ENCODE assay signal across 11 mouse cellular contexts in the genomic region with DNA sequence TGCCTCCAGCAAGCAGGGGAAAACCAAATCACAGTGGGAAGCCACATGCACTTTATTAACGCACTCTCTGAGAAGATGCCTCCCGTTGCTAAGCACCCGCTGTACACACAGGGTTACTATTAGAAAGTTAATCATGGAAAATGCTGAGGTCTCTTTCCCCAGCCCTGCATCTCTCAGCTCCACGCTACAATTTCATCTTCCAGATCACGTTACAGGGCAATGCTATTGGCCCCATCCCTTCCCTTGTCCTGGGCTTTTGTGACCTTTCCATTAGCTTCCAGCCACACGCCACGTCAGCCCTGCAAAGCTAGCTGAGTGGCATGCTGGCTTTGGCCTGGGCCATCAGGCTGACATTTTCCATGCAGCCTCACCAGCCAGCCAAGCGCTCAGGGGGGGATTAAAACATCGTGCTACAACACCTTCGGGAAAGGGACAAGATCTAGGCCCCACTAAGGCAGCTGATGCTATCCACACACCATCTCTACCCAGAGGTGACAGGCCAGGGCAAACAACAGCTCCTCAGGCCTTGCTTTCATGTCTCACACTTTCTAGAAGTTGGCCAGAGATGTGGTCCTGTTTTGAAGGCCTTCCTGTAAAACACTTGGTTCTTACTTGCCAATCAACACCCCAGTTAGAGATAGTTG.
DNase-seq lines count a peak whose midpoint lies in the region; ATAC-seq lines count a peak whose summit lies in the region.
"Had no signal": no experiment of that assay in that cellular context is flagged by ENCODE, and none has a peak within 500 bp of the region (broad histone marks: within the 10 kb centered on the region; RNA-seq: fewer than 3 reads in every experiment).

No protein-coding gene starts in this region.

- ATAC-seq in embryonic facial prominence, embryonic 15.5 days (ENCODE audit: insufficient number of reproducible peaks, low FRiP score, low TSS enrichment, low read depth) = peak; percentile 54
- peak; percentile 79 for ATAC-seq in hindbrain, embryonic 15.5 days (ENCODE audit: low FRiP score, low read depth)
- no peak for ATAC-seq in neural tube, embryonic 11.5 days (ENCODE audit: insufficient read depth, low FRiP score, low TSS enrichment)

- 27% methylated on average over 10 of the region's 10 CpGs for WGBS in embryonic facial prominence, embryonic 15.5 days
- WGBS in hindbrain, embryonic 15.5 days = 22% methylated on average over 10 of the region's 10 CpGs
- WGBS in neural tube, embryonic 11.5 days = 40% methylated on average over 10 of the region's 10 CpGs

- peak; percentile 74 for DNase-seq in adrenal gland, adult 2 months
- no peak for DNase-seq in adrenal gland, postnatal 4 days (ENCODE audit: low spot score in 2 of 2)
- peak; percentile 16 for DNase-seq in neural tube, embryonic 11.5 days (ENCODE audit: low spot score)
- no peak for DNase-seq in ovary, adult 18-20 months (ENCODE audit: low spot score)
- no peak for DNase-seq in yolk sac, embryonic 10.5 days (ENCODE audit: low spot score)
- DNase-seq in c-Kit-positive CD71-positive TER-119-positive erythroid progenitor cells, embryonic 14.5 days (ENCODE audit: low spot score) = no peak
- DNase-seq: heart, adult 2 months; kidney, postnatal 25 days; lung, embryonic 14.5 days had no signal

- no peak overlapping the region for H3K27ac ChIP-seq in embryonic facial prominence, embryonic 15.5 days (replicated peaks)
- peak overlapping the region; percentile 68 for H3K27ac ChIP-seq in hindbrain, embryonic 15.5 days (replicated peaks)
- H3K27ac ChIP-seq in neural tube, embryonic 11.5 days (ENCODE audit: low read depth, low read length) = 0 out of 2 replicates have a peak overlapping the region, but pooled peaks have one; percentile 8
- H3K27ac ChIP-seq: heart, adult 2 months had no signal

- peaks cover 8% of the 10 kb centered on the region; the same call in 1 of the 2 replicates for H3K4me1 ChIP-seq in embryonic facial prominence, embryonic 15.5 days
- peaks cover 26% of the 10 kb centered on the region for H3K4me1 ChIP-seq in hindbrain, embryonic 15.5 days (replicated peaks)
- H3K4me1 ChIP-seq in neural tube, embryonic 11.5 days (ENCODE audit: control insufficient read depth, insufficient read depth, low read length) = peaks cover 4% of the 10 kb centered on the region; the same call in 1 of the 2 replicates

- H3K4me3 ChIP-seq in embryonic facial prominence, embryonic 15.5 days (replicated peaks) = no peak overlapping the region
- no peak overlapping the region for H3K4me3 ChIP-seq in hindbrain, embryonic 15.5 days
- no peak overlapping the region for H3K4me3 ChIP-seq in neural tube, embryonic 11.5 days (ENCODE audit: low read depth, low read length)
- H3K4me3 ChIP-seq: heart, adult 2 months had no signal

- H3K27me3 ChIP-seq in embryonic facial prominence, embryonic 15.5 days = no peaks in the 10 kb centered on the region
- no peaks in the 10 kb centered on the region for H3K27me3 ChIP-seq in hindbrain, embryonic 15.5 days
- H3K27me3 ChIP-seq in neural tube, embryonic 11.5 days (ENCODE audit: control insufficient read depth, insufficient read depth, low read length) = no peaks in the 10 kb centered on the region

- no peaks in the 10 kb centered on the region for H3K36me3 ChIP-seq in embryonic facial prominence, embryonic 15.5 days
- H3K36me3 ChIP-seq in hindbrain, embryonic 15.5 days = no peaks in the 10 kb centered on the region
- no peaks in the 10 kb centered on the region for H3K36me3 ChIP-seq in neural tube, embryonic 11.5 days (ENCODE audit: control insufficient read depth, insufficient read depth, low read length)

- no peaks in the 10 kb centered on the region for H3K9me3 ChIP-seq in embryonic facial prominence, embryonic 15.5 days (replicated peaks)
- H3K9me3 ChIP-seq in hindbrain, embryonic 15.5 days = no peaks in the 10 kb centered on the region
- no peaks in the 10 kb centered on the region for H3K9me3 ChIP-seq in neural tube, embryonic 11.5 days (ENCODE audit: control insufficient read depth, low read length)

- no peak overlapping the region for H3K9ac ChIP-seq in embryonic facial prominence, embryonic 15.5 days
- H3K9ac ChIP-seq in hindbrain, embryonic 15.5 days = no peak overlapping the region
- H3K9ac ChIP-seq in neural tube, embryonic 11.5 days (ENCODE audit: low read length) = no peak overlapping the region
- H3K9ac ChIP-seq: lung, embryonic 14.5 days had no signal

- no peak overlapping the region for H3K4me2 ChIP-seq in embryonic facial prominence, embryonic 15.5 days (replicated peaks)
- H3K4me2 ChIP-seq in hindbrain, embryonic 15.5 days = no peak overlapping the region
- no peak overlapping the region for H3K4me2 ChIP-seq in neural tube, embryonic 11.5 days (ENCODE audit: low read depth)
- H3K4me2 ChIP-seq: lung, embryonic 14.5 days had no signal

Comparison
In these comparisons a context has a peak if more than half of its experiments do, and no peak if none do; other contexts are left out.
1. DNase-seq: peak in adrenal gland, adult 2 months (single experiment) and neural tube, embryonic 11.5 days (single experiment); none in adrenal gland, postnatal 4 days (0 of 2), ovary, adult 18-20 months (single experiment), yolk sac, embryonic 10.5 days (single experiment) and c-Kit-positive CD71-positive TER-119-positive erythroid progenitor cells, embryonic 14.5 days (single experiment).